Mouse (Mus musculus) frontal cortex, postnatal 25 days (tissue): ENCODE measurements around the gene Dync2li1.

Experiments used
- DNase-seq, 2 experiments: peaks; one replicate each; pipeline ENCODE4 v3.0.0; 2022; ENCODE audit warnings: low spot score in 2 of 2

The Dync2li1 gene

GRCm38 (mm10) chr17:84611500-84611899 lies 14.8 kb upstream of the Dync2li1 start:
- no peak for DNase-seq

DNA sequence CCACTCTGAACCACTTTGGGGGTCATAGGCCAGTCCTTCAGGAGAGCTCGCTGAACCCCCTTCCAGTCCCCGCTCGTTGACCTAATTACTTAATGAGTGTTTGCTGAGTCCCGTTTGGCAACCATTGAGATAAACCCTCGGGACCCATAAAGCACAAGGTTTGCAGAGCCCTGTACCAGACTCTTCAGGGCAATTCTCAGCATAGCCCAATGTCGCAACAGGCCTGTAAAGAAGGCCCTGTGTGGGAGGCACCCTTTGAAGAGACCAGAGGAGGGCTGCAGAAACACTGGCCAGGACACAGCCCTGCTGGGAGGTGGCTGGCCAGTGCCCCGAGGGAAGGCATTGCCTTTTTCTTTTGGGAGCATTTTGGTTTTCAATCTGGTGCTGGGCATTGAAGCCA lies 14.3 kb upstream of the Dync2li1 start:
- no peak for DNase-seq

DNA sequence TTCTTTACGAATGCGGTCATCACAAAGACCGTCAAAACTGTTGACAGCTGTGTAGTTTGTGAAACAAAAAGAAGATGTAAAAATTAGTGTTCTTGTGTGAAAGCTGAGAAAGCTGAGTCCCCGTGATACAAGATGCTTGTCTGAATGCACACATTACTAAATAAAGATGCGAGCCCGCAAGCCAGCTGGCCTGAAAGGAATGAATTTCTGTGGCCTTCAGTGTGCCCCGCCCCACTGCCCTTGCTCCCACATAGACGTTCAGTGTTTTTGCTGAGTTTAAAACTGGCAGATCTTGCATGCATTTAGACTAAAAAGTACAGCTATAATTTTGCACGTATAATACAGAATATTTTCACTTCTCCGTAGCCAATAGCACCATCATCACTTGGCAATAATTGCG lies 10.5 kb upstream of the Dync2li1 start:
- DNase-seq: no peak

DNA sequence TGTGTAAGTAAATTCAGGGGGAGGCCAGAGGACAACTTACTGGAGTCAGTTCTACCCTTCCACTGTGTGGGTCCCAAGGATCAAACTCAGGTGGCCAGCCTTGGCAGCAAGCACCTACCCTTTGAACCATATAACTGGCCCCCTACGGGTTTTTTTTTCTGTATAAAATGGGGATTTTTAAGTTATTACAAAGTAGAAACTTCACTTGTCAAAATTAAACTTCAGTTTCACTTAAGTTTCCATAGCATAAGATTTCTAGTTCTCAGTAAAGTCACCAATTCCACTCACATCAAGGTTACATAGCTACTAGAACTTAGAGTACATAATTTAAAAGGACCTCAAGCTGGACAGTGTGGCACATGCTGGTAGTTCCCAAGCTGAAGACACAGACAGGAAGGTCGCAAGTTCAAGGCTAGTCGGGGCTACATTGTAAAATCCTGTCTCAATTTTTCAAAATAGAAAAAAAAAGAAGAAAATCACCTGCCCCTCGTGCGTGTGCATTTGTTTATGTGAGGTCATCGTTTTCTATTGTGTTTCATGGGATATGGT lies 9.7 kb upstream of the Dync2li1 start:
- DNase-seq: no peak

DNA sequence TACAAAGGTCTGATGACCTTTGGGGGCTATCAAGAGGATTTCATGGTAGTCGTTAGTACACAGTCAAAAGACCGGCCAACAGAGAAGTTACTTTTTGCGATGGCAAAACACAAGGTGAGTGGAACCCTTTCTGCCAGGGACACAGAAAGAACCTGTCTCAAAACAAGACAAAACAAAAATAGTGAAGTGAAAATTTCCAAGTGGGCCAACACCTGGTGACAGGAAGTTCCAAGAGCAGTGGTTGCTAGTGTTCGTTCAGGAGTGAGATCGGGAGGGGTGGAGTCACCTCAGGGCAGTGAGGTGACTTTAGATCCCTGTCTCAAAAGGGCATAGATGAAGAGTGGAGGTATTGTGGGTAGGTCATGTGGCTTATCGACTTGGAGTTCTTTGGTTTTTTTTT lies 8.3 kb upstream of the Dync2li1 start:
- no peak for DNase-seq

DNA sequence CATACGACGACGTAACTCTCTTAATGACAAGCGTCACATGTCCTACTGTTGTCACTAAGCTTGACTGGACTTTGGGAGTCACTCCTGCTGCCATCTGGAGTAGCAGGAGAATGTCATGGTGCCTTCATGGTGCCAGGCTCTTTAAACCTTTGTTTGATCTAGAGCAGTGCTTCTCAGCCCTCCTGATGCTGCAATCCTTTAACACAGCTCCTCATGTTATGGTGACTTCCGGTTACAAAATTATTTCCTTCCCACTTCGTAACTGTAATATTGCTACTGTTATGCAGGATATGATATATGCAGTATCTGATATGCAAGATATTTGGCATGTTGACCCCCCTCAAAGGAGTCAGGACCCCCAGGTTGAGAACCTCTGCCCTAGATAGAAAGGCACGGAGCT lies 7.2 kb upstream of the Dync2li1 start:
- no peak for DNase-seq

GRCm38 (mm10) chr17:84620076-84620475 lies 6.2 kb upstream of the Dync2li1 start:
- no peak for DNase-seq

DNA sequence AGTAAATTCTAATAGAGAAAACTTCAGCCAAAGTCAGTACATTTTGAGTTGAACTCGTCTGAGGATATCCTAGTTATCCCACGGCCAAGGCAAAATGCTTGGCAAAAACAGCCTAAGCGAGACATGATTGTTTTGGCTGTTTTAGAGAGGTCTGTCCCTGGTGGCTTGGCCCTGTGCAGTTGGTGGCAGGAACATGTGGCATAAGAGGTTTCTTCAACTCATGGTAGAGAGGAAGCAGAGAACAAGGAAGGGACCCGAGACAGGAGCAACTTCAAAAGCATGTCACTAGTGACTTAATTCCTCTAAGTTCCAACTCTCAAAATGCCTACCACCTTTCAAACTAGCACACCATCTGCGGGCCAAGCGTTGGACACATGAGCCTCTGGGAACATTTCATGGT lies 5.7 kb upstream of the Dync2li1 start:
- no peak for DNase-seq

DNA sequence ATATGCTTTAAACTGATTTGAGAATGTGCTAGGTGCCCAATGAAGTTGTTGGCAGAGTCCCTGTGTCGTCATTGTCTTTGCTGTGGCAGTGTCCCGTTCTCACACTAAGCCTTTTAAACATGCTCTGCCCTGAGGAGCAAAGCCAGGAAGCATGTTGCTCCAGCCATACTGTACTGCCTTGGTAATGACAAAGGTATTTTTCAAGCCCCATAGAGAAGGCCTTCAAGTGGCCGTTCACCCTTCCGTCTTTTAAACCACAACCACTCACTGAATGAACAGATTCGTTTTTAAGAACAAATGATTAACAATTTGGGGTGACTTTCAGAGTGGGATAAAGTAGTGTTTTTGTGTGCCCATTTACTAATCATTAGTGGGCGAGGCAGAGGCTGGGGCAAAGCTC lies 5.1 kb upstream of the Dync2li1 start:
- DNase-seq: no peak

- no peak for DNase-seq
Measured at GRCm38 (mm10) chr17:84622028-84622427, 4.3 kb upstream of the Dync2li1 start.

DNA sequence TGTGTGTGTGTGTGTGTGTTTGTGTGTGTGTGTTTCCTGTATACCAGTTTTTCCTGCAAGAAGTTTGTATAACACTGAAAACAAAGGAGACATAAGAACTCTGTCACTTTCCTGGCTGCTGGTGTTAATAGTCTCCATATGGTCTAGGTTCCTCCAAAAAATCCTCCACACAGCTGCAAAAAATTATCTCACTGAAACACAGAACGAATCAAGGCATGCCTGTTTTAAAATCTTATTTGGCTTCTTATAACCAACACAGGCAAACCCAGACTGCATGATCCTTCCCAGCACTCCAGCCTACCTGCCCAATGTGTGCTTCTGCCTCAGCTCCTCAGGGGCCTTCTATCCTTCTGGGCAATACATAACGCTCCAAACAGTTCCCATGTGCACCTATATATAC lies 3.4 kb upstream of the Dync2li1 start:
- no peak for DNase-seq

- DNase-seq: no peak
Measured at GRCm38 (mm10) chr17:84626857-84627305, 585 bp downstream of the Dync2li1 start.

GRCm38 (mm10) chr17:84627721-84628120 lies 1.4 kb downstream of the Dync2li1 start:
- DNase-seq: no peak

DNA sequence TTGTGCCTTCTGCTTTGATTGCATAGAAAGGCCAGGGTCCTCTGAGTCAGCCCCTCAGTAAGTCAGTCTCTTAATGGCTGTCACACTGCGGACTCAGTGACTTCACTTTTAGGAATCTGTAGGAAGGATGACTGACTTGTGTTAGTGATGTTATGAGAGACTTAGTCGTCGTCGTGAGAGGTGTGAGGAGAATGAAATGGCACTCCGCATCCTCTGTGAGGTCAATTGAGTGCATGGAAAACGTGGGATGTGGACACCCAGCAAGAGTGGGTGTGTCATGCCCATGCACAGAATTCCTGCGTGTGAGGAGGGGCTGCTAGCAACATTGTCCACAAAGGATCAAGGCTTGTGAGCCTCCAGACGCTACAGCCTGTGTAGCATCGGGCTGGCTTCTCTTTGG lies 2.3 kb downstream of the Dync2li1 start:
- DNase-seq: no peak

- DNase-seq: no peak
Measured at GRCm38 (mm10) chr17:84631836-84632235, 5.5 kb downstream of the Dync2li1 start.

DNA sequence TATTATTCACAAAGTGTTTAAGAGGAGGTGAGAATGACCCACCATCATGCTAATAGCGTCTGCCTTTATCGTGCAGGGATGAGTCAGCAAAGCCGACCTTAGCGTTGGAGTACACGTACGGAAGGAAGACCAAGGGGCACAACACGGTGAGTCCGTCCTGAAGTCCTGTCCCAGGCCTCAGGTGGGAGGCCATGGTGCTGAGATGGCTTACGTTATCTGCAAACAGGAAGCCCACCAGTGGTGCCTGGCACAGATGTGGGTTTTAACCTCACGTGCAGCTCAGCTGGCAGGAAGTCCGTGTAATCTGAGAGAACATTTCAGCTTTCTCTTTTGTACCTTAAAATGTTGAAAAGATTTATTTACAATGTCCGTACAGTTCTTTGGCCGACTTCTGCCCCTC lies 7.1 kb downstream of the Dync2li1 start:
- no peak for DNase-seq

DNA sequence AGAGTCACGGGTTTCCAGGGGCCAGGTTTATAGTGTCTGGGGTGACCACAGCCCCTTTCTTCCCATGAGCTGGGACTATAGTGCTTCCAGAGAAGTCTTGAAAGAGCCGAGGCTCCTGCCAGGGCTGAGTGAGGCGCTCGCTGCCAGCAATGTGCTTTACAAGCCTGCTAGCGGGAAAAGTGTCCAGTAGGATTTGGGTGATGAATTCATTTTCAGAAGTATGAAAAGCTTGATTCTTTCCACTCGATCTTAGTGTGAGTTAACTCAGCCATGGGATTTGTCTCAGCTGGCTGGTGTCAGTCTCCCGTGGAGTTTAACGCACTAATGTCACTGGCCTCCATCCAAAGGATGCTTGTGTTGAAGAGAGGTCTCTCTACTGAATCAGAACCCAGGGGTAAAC lies 10.0 kb downstream of the Dync2li1 start:
- DNase-seq: no peak

GRCm38 (mm10) chr17:84637971-84638370 lies 11.7 kb downstream of the Dync2li1 start:
- no peak for DNase-seq

GRCm38 (mm10) chr17:84639796-84640378 lies 13.6 kb downstream of the Dync2li1 start:
- DNase-seq: no peak

GRCm38 (mm10) chr17:84641893-84642292 lies 15.6 kb downstream of the Dync2li1 start:
- peak in 1 of 2 experiments; percentile 33 for DNase-seq

- no peak for DNase-seq
Measured at GRCm38 (mm10) chr17:84642324-84642723, 16.0 kb downstream of the Dync2li1 start.

- no peak for DNase-seq
Measured at GRCm38 (mm10) chr17:84644292-84645050, 18.2 kb downstream of the Dync2li1 start.

DNA sequence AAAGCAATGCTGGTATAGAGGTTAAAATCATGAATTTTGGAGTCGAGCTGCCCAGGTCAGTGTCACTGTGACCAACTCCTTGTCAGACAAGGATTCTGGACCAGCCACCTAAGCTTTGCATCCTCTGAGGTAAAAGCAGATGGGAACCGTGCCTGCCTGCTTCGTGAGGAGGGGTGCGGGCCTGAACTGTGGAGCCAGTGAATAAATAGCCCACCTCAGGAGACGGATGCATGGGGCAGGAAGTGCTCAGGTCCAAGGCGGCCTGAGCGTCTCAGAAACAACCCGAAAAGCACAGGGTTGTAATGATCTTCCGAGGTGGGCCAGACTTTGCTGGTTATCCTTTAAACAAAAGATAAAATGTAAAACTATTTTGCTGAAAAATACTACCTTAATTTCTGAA lies 18.8 kb downstream of the Dync2li1 start:
- DNase-seq: no peak
